ENCODE assay signal across 8 mouse cellular contexts in genomic region chr11:98974871-98975719, GRCm38 (mm10). TPM values are rescaled to one million over a fixed set of nuclear protein-coding genes. Genes with fewer than 3 reads are reported as not detected.
DNase-seq lines count a peak whose midpoint lies in the region; ATAC-seq and TF ChIP-seq lines count a peak whose summit lies in the region.

No protein-coding gene starts in this region.

- H3K4me1 ChIP-seq in bone marrow macrophage, adult 2 months (ENCODE audit: control insufficient read depth, insufficient read depth, low read length): no peaks in the 10 kb centered on the region
- H3K4me1 ChIP-seq in forebrain, embryonic 11.5 days (replicated peaks; ENCODE audit: control insufficient read depth, insufficient read depth, low read length): peaks cover 12% of the 10 kb centered on the region

- no peak overlapping the region for H3K4me3 ChIP-seq in C2C12 (ENCODE audit: insufficient read depth, poor library complexity, severe bottlenecking)
- H3K4me3 ChIP-seq in bone marrow macrophage, adult 2 months (ENCODE audit: insufficient read depth, low read length): no peak overlapping the region
- H3K4me3 ChIP-seq in forebrain, embryonic 11.5 days (ENCODE audit: low read depth, low read length): no peak overlapping the region

- no peaks in the 10 kb centered on the region for H3K79me3 ChIP-seq in C2C12 (ENCODE audit: low read depth)

- WGBS in forebrain, embryonic 11.5 days: 52% methylated on average over 5 of the region's 5 CpGs

- no peak for ATAC-seq in forebrain, embryonic 11.5 days (replicated peaks; ENCODE audit: low FRiP score)

- peaks cover 50% of the 10 kb centered on the region for H3K36me3 ChIP-seq in C2C12 (ENCODE audit: control insufficient read depth, insufficient read depth)
- H3K36me3 ChIP-seq in forebrain, embryonic 11.5 days (ENCODE audit: control insufficient read depth, insufficient read depth, low read length): no peaks in the 10 kb centered on the region; the same call in 1 of the 2 replicates

- DNase-seq in gastrocnemius, postnatal 10 days: peak; percentile 70
- DNase-seq in gastrocnemius, adult 8-10 months (ENCODE audit: low spot score in 2 of 2): no peak
- DNase-seq in forebrain, embryonic 11.5 days (ENCODE audit: low spot score): peak; percentile 83
- peak; percentile 81 for DNase-seq in kidney, postnatal 14 days
- DNase-seq in lung, postnatal 25 days (ENCODE audit: low spot score): peak; percentile 77
- peak; percentile 52 for DNase-seq in spleen, adult 12 weeks (ENCODE audit: low spot score)

- peak; percentile 47 for TF ChIP-seq CTCF in C2C12 (IDR thresholded peaks at IDR 0.05; ENCODE audit: control insufficient read depth, insufficient read depth, insufficient read length)
- peak; percentile 51 for TF ChIP-seq CTCF in bone marrow macrophage, adult 2 months (IDR thresholded peaks at IDR 0.05; ENCODE audit: low read depth, low read length)

- no peak overlapping the region for H3K4me2 ChIP-seq in forebrain, embryonic 11.5 days (ENCODE audit: low read depth, low read length, severe bottlenecking)

- no peak overlapping the region for H3K9ac ChIP-seq in forebrain, embryonic 11.5 days (ENCODE audit: low read length)

- no peak overlapping the region for H3K27ac ChIP-seq in bone marrow macrophage, adult 2 months (ENCODE audit: insufficient read depth, low read depth, low read length)
- no peak overlapping the region for H3K27ac ChIP-seq in forebrain, embryonic 11.5 days (ENCODE audit: low read depth, low read length)

- no peaks in the 10 kb centered on the region for H3K79me2 ChIP-seq in C2C12 (ENCODE audit: control insufficient read depth, insufficient read depth)

- no peaks in the 10 kb centered on the region for H3K27me3 ChIP-seq in C2C12 (ENCODE audit: control insufficient read depth, insufficient read depth, insufficient read length)
- H3K27me3 ChIP-seq in forebrain, embryonic 11.5 days (ENCODE audit: control insufficient read depth, insufficient read depth, low read length): no peaks in the 10 kb centered on the region

- no peaks in the 10 kb centered on the region for H3K9me3 ChIP-seq in forebrain, embryonic 11.5 days (ENCODE audit: control insufficient read depth, low read length)

- no peak for TF ChIP-seq POLR2A in bone marrow macrophage, adult 2 months (IDR thresholded peaks at IDR 0.05; ENCODE audit: borderline replicate concordance, low read depth, low read length)

- H3ac ChIP-seq in C2C12 (ENCODE audit: control insufficient read depth, insufficient read length, low read depth): no peak overlapping the region

TF ChIP-seq in C2C12, 6 proteins besides CTCF, POLR2A, EP300 and RAD21:
- TF ChIP-seq CEBPB (IDR thresholded peaks at IDR 0.05; ENCODE audit: low read depth): no peak
- no peak for TF ChIP-seq USF1 (IDR thresholded peaks at IDR 0.05; ENCODE audit: low read depth)
- no peak for TF ChIP-seq MYOG (IDR thresholded peaks at IDR 0.05; ENCODE audit: control insufficient read depth, extremely low read depth, insufficient read length)
- no peak for TF ChIP-seq FOSL1 (IDR thresholded peaks at IDR 0.05; ENCODE audit: insufficient read depth, low read length, poor library complexity, severe bottlenecking)
- TF ChIP-seq MAX (IDR thresholded peaks at IDR 0.05): no peak
- no peak for TF ChIP-seq MYOD1 (IDR thresholded peaks at IDR 0.05; ENCODE audit: control insufficient read depth, insufficient read length, low read depth)

RNA-seq across cellular contexts. Expression of gene Gjd3, which starts 7.7 kb away (rescaled TPM):
- total RNA-seq in gastrocnemius, postnatal 10 days (2021): not detected
- not detected for total RNA-seq in gastrocnemius, adult 8-10 months (2022)
- polyA plus RNA-seq in C2C12 (2012; fragmentation: generic; extraction: Trizol): not detected
- polyA plus RNA-seq in bone marrow macrophage, adult 2 months (2012; ENCODE audit: insufficient read depth, insufficient read length, missing spikeins): not detected in 2 replicates
- 0.23 TPM in 1 of 2 replicates, not detected in the other for polyA plus RNA-seq in forebrain, embryonic 11.5 days (2014; fragmentation: Nextera tagmentation; extraction: Ambion mirVana)

RNA-seq across cellular contexts. Expression of gene Rara, which starts 47.5 kb away (rescaled TPM):
- total RNA-seq in gastrocnemius, postnatal 10 days (2021): 10 to 100 TPM; 22.6 to 31.5 TPM
- 10 to 100 TPM in 2 of 4 experiments, 1 to 10 TPM in 2; 8.3 to 11.7 (median 9.5) TPM for total RNA-seq in gastrocnemius, adult 8-10 months (2022)
- 31.9 TPM for polyA plus RNA-seq in C2C12 (2012; fragmentation: generic; extraction: Trizol)
- polyA plus RNA-seq in bone marrow macrophage, adult 2 months (2012; ENCODE audit: insufficient read depth, insufficient read length, missing spikeins): 24.0 and 25.9 TPM in 2 replicates
- 23.3 and 25.2 TPM in 2 replicates for polyA plus RNA-seq in forebrain, embryonic 11.5 days (2014; fragmentation: Nextera tagmentation; extraction: Ambion mirVana)

RNA-seq across cellular contexts. Expression of gene Top2a, which starts 48.9 kb away (rescaled TPM):
- 10 to 100 TPM; 33.9 to 43.9 TPM for total RNA-seq in gastrocnemius, postnatal 10 days (2021)
- total RNA-seq in gastrocnemius, adult 8-10 months (2022): under 1 TPM in 3 of 4 experiments, not detected in 1; 0.25 to 0.60 (median 0.29) TPM
- polyA plus RNA-seq in C2C12 (2012; fragmentation: generic; extraction: Trizol): 83.8 TPM
- polyA plus RNA-seq in bone marrow macrophage, adult 2 months (2012; ENCODE audit: insufficient read depth, insufficient read length, missing spikeins): 135 and 154 TPM in 2 replicates
- polyA plus RNA-seq in forebrain, embryonic 11.5 days (2014; fragmentation: Nextera tagmentation; extraction: Ambion mirVana): 446 and 476 TPM in 2 replicates

Comparison
In these comparisons a context has a peak if more than half of its experiments do, and no peak if none do; other contexts are left out.
1. DNase-seq: peak in gastrocnemius, postnatal 10 days (single experiment), forebrain, embryonic 11.5 days (single experiment), kidney, postnatal 14 days (single experiment), lung, postnatal 25 days (single experiment) and spleen, adult 12 weeks (single experiment); none in gastrocnemius, adult 8-10 months (0 of 2).